Mouse (Mus musculus) heart, adult 2 months (tissue): ENCODE data around the gene Cenpc1. TPM values are rescaled to one million over a fixed set of nuclear protein-coding genes. Genes with fewer than 3 reads are reported as not detected.
A peak's percentile ranks its signal among the peaks of the same experiment; 100 is the strongest.

Source experiments
- DNase-seq, 2 experiments: peaks; one replicate each; pipeline ENCODE4 v3.0.0; 2021
- H3K27ac ChIP-seq: fragments of 200-600 bp; 2 replicates; pipeline ENCODE4 v1.8.1; 2022
- H3K27me3 ChIP-seq: fragments of 200-500 bp; 2 replicates; pipeline ENCODE4 v1.6.1; 2012; ENCODE audit warnings: mild to moderate bottlenecking, low read length, inconsistent platforms, mixed read lengths; ENCODE audit not compliant: control insufficient read depth, insufficient read depth
- H3K36me3 ChIP-seq: fragments of 200-500 bp; 2 replicates; pipeline ENCODE4 v1.6.1; 2012; ENCODE audit warnings: low read length, inconsistent platforms; ENCODE audit not compliant: control insufficient read depth, insufficient read depth
- H3K4me1 ChIP-seq: fragments of 200-500 bp; 2 replicates; pipeline ENCODE4 v1.6.1; 2011; ENCODE audit warnings: low read length; ENCODE audit not compliant: control insufficient read depth, insufficient read depth
- H3K4me3 ChIP-seq: fragments of 200-600 bp; 2 replicates; pipeline ENCODE4 v1.8.1; 2022
- H3K79me2 ChIP-seq: fragments of 200-500 bp; replicated peaks from 2 replicates; pipeline ENCODE4 v1.6.1; 2012; ENCODE audit warnings: mild to moderate bottlenecking, inconsistent platforms, low read length, moderate library complexity, mixed read lengths; ENCODE audit not compliant: control insufficient read depth, insufficient read depth
- H3K9ac ChIP-seq: fragments of 200-500 bp; 2 replicates; pipeline ENCODE4 v1.6.1; 2012; ENCODE audit warnings: low read depth, mild to moderate bottlenecking, control low read depth, inconsistent platforms, low read length, mixed read lengths
- CTCF ChIP-seq: fragments of 200-600 bp; IDR thresholded peaks from 2 replicates; pipeline ENCODE4 v1.8.1; 2022; ENCODE audit warnings: antibody characterized with exemption, mild to moderate bottlenecking, moderate library complexity
- EP300 ChIP-seq: fragments of 200-500 bp; IDR thresholded peaks from 2 replicates; pipeline ENCODE4 v1.6.1; 2011; ENCODE audit warnings: low read depth, low read length, control low read depth; ENCODE audit not compliant: insufficient read depth
- POLR2A ChIP-seq: fragments of 200-500 bp; IDR thresholded peaks from 2 replicates; pipeline ENCODE4 v1.6.1; 2011; ENCODE audit warnings: mild to moderate bottlenecking, low read depth, low read length, control low read depth; ENCODE audit not compliant: insufficient read depth
- WGBS: fragments of 180-500 bp; shearing (Covaris S2); methylation state at CpG from one replicate; pipeline ENCODE4 v1.1.7; 2018; 5-methylcytosine and 5-hydroxymethylcytosine counted together
- intact Hi-C: fragments of 180-260 bp; cut with DNase I; formaldehyde crosslinking; loops from one replicate; pipeline ENCODE4 v1.15.1; 2025
- polyA plus RNA-seq: library from polyadenylated mRNA; depleted of rRNA; stranded (reverse); fragments of >200 nt; gene quantifications from 2 replicates; pipeline ENCODE4 v1.2.3, GENCODE M21; 2012
- total RNA-seq, 2 experiments: library from RNA; stranded (reverse); gene quantifications; 2 replicates each; pipeline ENCODE4 v1.2.3; 2021

Gene Cenpc1
- total and polyA plus RNA-seq, 3 experiments = 2.3 to 5.3 (median 4.3) TPM

DNA sequence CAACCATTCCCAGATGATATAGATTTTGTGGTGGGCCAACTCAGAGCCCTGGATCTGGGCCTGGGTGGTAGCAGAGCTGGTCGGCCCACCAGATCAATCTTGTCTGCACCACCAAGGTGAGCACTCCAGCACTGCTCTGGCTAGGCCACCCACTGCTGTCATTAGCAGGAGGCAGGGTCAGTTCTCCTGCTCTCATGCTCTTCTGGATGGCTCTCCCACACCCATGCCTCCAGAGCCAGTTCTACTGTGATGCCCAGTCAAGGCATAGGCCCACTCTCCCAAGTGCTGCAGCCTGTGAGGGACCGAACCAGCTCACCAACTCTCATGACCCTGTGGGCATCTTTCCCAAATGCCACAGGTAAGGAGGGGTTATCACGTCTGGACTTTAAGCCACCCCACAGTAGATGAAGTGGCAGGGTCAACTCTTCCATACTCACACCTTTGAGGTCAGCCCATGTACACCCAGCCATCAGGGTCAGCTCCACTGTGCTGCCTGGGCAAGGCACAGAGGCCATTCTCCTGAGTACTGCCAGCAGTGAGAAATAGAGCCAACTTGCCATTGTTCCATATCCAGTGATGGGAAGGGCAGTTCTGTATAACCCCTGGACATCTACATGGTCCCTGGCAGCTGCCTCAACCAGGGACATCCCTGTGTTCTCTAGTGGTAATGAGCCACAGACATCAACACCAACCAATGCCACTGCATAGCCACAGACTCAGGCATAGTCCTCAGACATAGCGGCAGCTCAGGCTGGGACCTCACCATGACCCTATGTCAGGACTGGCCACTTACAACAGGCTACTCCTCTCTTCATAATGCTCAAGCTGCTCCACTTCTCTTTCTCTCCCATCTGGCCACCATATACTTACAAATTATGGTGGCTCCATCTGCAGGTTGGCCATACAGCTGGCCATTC lies 72.3 kb downstream of the Cenpc1 start:
- H3K27ac ChIP-seq = no peak overlapping the region
- intact Hi-C loops = loop anchor here (5.0 kb wide), 1 partner anchor 406 kb away; no protein-coding TSS in a partner anchor
- H3K4me1 ChIP-seq = no peaks in the 10 kb centered on the region
- no peaks in the 10 kb centered on the region for H3K36me3 ChIP-seq
- H3K4me3 ChIP-seq = no peak overlapping the region
- TF ChIP-seq EP300 = no peak
- TF ChIP-seq POLR2A = no peak
- TF ChIP-seq CTCF = no peak
- no peak for DNase-seq
- H3K9ac ChIP-seq = no peak overlapping the region
- WGBS = 85% methylated on average over 4 of the region's 4 CpGs
- H3K27me3 ChIP-seq = no peaks in the 10 kb centered on the region
- no peaks in the 10 kb centered on the region for H3K79me2 ChIP-seq

DNA sequence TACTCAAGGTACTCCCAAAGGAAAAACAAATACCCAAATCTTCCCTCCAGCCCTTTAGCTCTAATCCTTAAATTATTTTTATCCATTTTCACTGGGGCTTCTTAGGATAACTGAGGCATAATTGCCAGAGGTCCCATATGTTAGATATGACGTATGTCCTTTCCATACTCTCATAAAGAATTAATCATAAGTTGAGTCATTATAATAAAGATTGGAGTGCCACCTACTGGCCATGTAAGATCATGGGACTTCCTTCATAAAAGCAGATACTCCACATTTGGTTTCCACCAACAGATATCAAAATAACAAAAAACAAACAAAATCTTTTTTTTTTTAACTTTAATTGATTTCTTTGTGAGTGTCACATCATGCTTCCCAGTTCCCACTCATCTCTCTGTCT lies 73.3 kb downstream of the Cenpc1 start:
- H3K4me1 ChIP-seq = no peaks in the 10 kb centered on the region
- no peak overlapping the region for H3K27ac ChIP-seq
- no peak overlapping the region for H3K9ac ChIP-seq
- no peaks in the 10 kb centered on the region for H3K36me3 ChIP-seq
- 22% methylated on average over 1 of the region's 1 CpGs for WGBS
- no peak for DNase-seq
- TF ChIP-seq EP300 (no peak), CTCF (peak; percentile 63)
- no peaks in the 10 kb centered on the region for H3K79me2 ChIP-seq
- no peaks in the 10 kb centered on the region for H3K27me3 ChIP-seq
- no peak overlapping the region for H3K4me3 ChIP-seq
- intact Hi-C loops = loop anchor here (5.0 kb wide), 1 partner anchor 405 kb away; no protein-coding TSS in a partner anchor

DNA sequence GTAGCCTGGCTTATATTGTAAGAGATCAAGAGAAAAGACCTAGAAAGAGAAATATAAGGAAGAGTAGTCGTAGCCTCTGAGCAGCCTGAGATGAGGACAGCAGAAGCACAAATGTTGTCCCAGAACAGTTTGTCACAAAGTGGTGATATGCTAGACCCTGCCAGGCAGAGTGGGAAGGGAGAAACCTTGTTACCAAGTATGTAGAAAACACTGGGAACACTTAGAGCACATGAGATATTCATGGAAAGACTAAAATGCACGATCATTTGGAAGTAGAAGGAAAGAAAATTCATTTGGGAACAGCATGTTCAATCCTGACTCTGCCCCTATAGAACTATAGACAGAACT lies 77.9 kb downstream of the Cenpc1 start:
- Histone ChIP-seq H3K27ac (no peak overlapping the region), H3K27me3 (no peaks in the 10 kb centered on the region), H3K4me1 (no peaks in the 10 kb centered on the region), H3K9ac (no peak overlapping the region), H3K36me3 (no peaks in the 10 kb centered on the region), H3K79me2 (no peaks in the 10 kb centered on the region), H3K4me3 (no peak overlapping the region)
- no peak for TF ChIP-seq EP300
- no peak for TF ChIP-seq CTCF
- no peak for DNase-seq
- intact Hi-C loops = no loop called here
- 72% methylated on average over 2 of the region's 2 CpGs for WGBS

DNA sequence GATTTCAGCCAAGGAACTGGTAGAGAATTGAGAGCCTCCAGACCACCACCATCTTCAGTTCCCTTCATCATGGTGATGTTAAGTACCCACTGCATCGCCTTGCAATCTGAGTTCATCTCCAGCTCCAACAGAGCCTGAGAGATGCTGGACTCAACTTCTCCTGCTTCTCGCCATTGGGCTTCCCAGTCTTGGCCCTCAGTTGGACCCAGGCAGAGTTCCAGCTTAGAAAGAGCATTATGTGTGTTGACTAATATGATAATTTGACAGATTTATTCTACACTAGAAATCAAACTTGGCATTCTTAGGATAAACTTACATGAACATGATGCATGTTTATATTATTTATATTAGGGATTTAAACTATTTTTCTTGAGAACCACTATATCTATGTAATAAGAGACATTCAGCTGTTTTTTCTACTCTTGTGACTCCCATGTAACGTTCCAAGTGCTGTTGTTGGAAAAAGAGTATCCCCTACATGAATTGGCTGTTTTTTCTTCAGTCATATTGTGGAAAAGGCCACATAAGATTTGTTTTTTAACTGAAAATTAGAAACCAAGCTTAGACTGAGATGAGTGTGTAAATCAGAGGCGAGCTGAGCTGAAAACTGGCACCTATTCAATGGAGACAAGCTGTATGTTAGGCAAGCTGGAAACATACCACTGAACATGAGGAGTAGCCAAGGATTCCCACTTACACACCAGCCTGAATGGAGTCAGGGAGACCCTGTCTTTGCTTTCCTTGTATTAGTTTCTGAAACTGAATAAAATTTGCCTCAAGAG lies 78.5 kb downstream of the Cenpc1 start:
- Histone ChIP-seq H3K79me2 (no peaks in the 10 kb centered on the region), H3K36me3 (no peaks in the 10 kb centered on the region), H3K4me1 (no peaks in the 10 kb centered on the region), H3K27ac (no peak overlapping the region), H3K9ac (no peak overlapping the region), H3K27me3 (no peaks in the 10 kb centered on the region), H3K4me3 (no peak overlapping the region)
- intact Hi-C loops = no loop called here
- DNase-seq = no peak
- WGBS = 61% methylated on average over 4 of the region's 4 CpGs
- TF ChIP-seq EP300 (no peak), POLR2A (no peak), CTCF (no peak)

DNA sequence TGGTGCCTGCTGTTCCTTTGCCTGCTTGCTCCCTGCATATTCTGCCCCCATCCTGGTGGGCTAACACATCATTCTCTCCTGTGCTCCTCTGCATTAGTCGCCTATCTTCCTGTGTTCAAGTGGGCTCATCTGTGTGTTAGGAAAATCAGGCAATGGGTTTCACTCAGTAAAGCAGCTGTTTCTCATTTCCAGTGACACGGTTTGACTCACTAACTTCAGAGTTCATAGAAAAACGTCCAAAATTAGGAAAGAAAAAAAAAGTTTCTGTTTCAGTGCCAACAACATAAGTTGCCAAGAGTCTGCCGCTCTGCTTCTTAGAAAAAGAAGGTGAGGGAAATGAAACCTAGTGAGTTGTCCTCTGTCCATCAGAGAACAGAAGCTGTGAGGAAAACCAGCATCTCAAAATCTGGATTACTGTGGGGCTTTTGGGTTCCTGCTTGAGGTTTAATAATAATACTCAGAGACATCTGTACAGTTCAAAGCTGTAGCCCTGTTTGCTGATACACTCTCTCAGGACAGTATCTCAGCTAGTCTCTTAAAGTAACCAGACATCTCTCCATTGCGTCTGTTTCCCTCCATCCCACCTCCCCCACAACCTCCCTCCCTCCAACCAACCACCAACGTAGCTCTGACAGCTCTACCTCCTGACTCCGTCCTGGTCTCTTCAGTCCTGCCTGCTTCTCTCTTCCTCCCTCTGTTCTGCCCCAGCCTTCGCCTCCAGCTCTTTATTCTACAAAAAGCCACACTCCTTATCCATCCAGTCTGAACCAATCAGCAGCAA lies 87.5 kb downstream of the Cenpc1 start:
- Histone ChIP-seq H3K27ac (no peak overlapping the region), H3K36me3 (no peaks in the 10 kb centered on the region), H3K9ac (no peak overlapping the region), H3K4me3 (no peak overlapping the region), H3K27me3 (no peaks in the 10 kb centered on the region), H3K79me2 (no peaks in the 10 kb centered on the region), H3K4me1 (no peaks in the 10 kb centered on the region)
- 44% methylated on average over 8 of the region's 8 CpGs for WGBS
- TF ChIP-seq POLR2A (no peak), EP300 (no peak), CTCF (no peak)
- no peak for DNase-seq
- intact Hi-C loops = no loop called here
